Mouse (Mus musculus): ENCODE data around the gene Chd6. TPM values are rescaled to one million over a fixed set of nuclear protein-coding genes. Genes with fewer than 3 reads are reported as not detected.
A peak's percentile ranks its signal among the peaks of the same experiment; 100 is the strongest.

Gene Chd6
- polyA plus RNA-seq, 1 experiment from 2014 or later, result 19.0 TPM

- Histone ChIP-seq H3K9ac (ENCODE audit: low read depth, low read length) (no peak overlapping the region), H3K27me3 (replicated peaks; ENCODE audit: control insufficient read depth, insufficient read depth, low read length) (peaks cover 64% of the 10 kb centered on the region)
- 4% methylated on average over 63 of the region's 64 CpGs for WGBS
These were observed 197.2 kb downstream of the Chd6 start for GRCm38 (mm10) chr2:160911558-160912201.

GRCm38 (mm10) chr2:160910633-160911032, 198.2 kb downstream of the Chd6 start:
- Histone ChIP-seq H3K4me2 (no peak overlapping the region), H3K4me1 (replicated peaks; ENCODE audit: control insufficient read depth, insufficient read depth, low read length) (peaks cover 5% of the 10 kb centered on the region), H3K9me3 (ENCODE audit: control insufficient read depth, low read length) (no peaks in the 10 kb centered on the region), H3K9ac (ENCODE audit: low read depth, low read length) (no peak overlapping the region), H3K36me3 (ENCODE audit: control insufficient read depth, insufficient read depth, low read length) (no peaks in the 10 kb centered on the region), H3K27ac (ENCODE audit: low read depth, low read length) (no peak overlapping the region), H3K4me3 (ENCODE audit: low read depth, low read length) (no peak overlapping the region), H3K27me3 (replicated peaks; ENCODE audit: control insufficient read depth, insufficient read depth, low read length) (peaks cover 61% of the 10 kb centered on the region)
- DNase-seq (ENCODE audit: low spot score) (no peak), ATAC-seq (replicated peaks; ENCODE audit: low FRiP score) (no peak)
- WGBS, result 79% methylated on average over 5 of the region's 5 CpGs

More at GRCm38 (mm10) chr2:160911558-160912201, 197.2 kb downstream of the Chd6 start:
- H3K27ac ChIP-seq (ENCODE audit: low read depth, low read length), result no peak overlapping the region
- peak; percentile 44 for DNase-seq (ENCODE audit: low spot score)
- no peaks in the 10 kb centered on the region for H3K36me3 ChIP-seq (ENCODE audit: control insufficient read depth, insufficient read depth, low read length)
- peaks cover 5% of the 10 kb centered on the region for H3K4me1 ChIP-seq (replicated peaks; ENCODE audit: control insufficient read depth, insufficient read depth, low read length)
- no peak for ATAC-seq (replicated peaks; ENCODE audit: low FRiP score)
- peak overlapping the region; percentile 63 for H3K4me2 ChIP-seq
- peak overlapping the region; percentile 40 for H3K4me3 ChIP-seq (ENCODE audit: low read depth, low read length)
- no peaks in the 10 kb centered on the region for H3K9me3 ChIP-seq (ENCODE audit: control insufficient read depth, low read length)

GRCm38 (mm10) chr2:160908607-160909006, 200.3 kb downstream of the Chd6 start:
- peaks cover 5% of the 10 kb centered on the region for H3K4me1 ChIP-seq (replicated peaks; ENCODE audit: control insufficient read depth, insufficient read depth, low read length)
- H3K9ac ChIP-seq (ENCODE audit: low read depth, low read length), result no peak overlapping the region
- DNase-seq (ENCODE audit: low spot score) (no peak), ATAC-seq (replicated peaks; ENCODE audit: low FRiP score) (no peak)
- H3K36me3 ChIP-seq (ENCODE audit: control insufficient read depth, insufficient read depth, low read length), result no peaks in the 10 kb centered on the region
- H3K27ac ChIP-seq (ENCODE audit: low read depth, low read length), result no peak overlapping the region
- H3K4me3 ChIP-seq (ENCODE audit: low read depth, low read length), result no peak overlapping the region
- H3K4me2 ChIP-seq, result no peak overlapping the region
- peaks cover 54% of the 10 kb centered on the region for H3K27me3 ChIP-seq (replicated peaks; ENCODE audit: control insufficient read depth, insufficient read depth, low read length)
- no peaks in the 10 kb centered on the region for H3K9me3 ChIP-seq (ENCODE audit: control insufficient read depth, low read length)
- WGBS, result 47% methylated on average over 18 of the region's 18 CpGs

GRCm38 (mm10) chr2:160906101-160906500, 202.8 kb downstream of the Chd6 start:
- DNase-seq (ENCODE audit: low spot score), result no peak
- no peak overlapping the region for H3K27ac ChIP-seq (ENCODE audit: low read depth, low read length)
- H3K27me3 ChIP-seq (replicated peaks; ENCODE audit: control insufficient read depth, insufficient read depth, low read length), result peaks cover 29% of the 10 kb centered on the region
- no peak for ATAC-seq (replicated peaks; ENCODE audit: low FRiP score)
- H3K4me2 ChIP-seq, result no peak overlapping the region
- H3K4me1 ChIP-seq (replicated peaks; ENCODE audit: control insufficient read depth, insufficient read depth, low read length), result no peaks in the 10 kb centered on the region
- no peaks in the 10 kb centered on the region for H3K9me3 ChIP-seq (ENCODE audit: control insufficient read depth, low read length)
- WGBS, result 66% methylated on average over 5 of the region's 5 CpGs
- no peaks in the 10 kb centered on the region for H3K36me3 ChIP-seq (ENCODE audit: control insufficient read depth, insufficient read depth, low read length)
- H3K9ac ChIP-seq (ENCODE audit: low read depth, low read length), result no peak overlapping the region
- no peak overlapping the region for H3K4me3 ChIP-seq (ENCODE audit: low read depth, low read length)

- Histone ChIP-seq H3K27me3 (replicated peaks; ENCODE audit: control insufficient read depth, insufficient read depth, low read length) (peaks cover 21% of the 10 kb centered on the region), H3K4me3 (ENCODE audit: low read depth, low read length) (no peak overlapping the region), H3K9ac (ENCODE audit: low read depth, low read length) (no peak overlapping the region), H3K27ac (ENCODE audit: low read depth, low read length) (no peak overlapping the region), H3K9me3 (ENCODE audit: control insufficient read depth, low read length) (no peaks in the 10 kb centered on the region), H3K4me1 (replicated peaks; ENCODE audit: control insufficient read depth, insufficient read depth, low read length) (no peaks in the 10 kb centered on the region), H3K36me3 (ENCODE audit: control insufficient read depth, insufficient read depth, low read length) (no peaks in the 10 kb centered on the region), H3K4me2 (no peak overlapping the region)
- 91% methylated on average over 12 of the region's 12 CpGs for WGBS
- DNase-seq (ENCODE audit: low spot score), result no peak
- no peak for ATAC-seq (replicated peaks; ENCODE audit: low FRiP score)
These were observed 203.6 kb downstream of the Chd6 start for GRCm38 (mm10) chr2:160905301-160905700.

GRCm38 (mm10) chr2:160901656-160902412, 207.0 kb downstream of the Chd6 start:
- Histone ChIP-seq H3K27me3 (replicated peaks; ENCODE audit: control insufficient read depth, insufficient read depth, low read length) (no peaks in the 10 kb centered on the region), H3K9ac (ENCODE audit: low read depth, low read length) (no peak overlapping the region), H3K36me3 (ENCODE audit: control insufficient read depth, insufficient read depth, low read length) (no peaks in the 10 kb centered on the region), H3K4me2 (no peak overlapping the region), H3K9me3 (ENCODE audit: control insufficient read depth, low read length) (no peaks in the 10 kb centered on the region), H3K4me1 (replicated peaks; ENCODE audit: control insufficient read depth, insufficient read depth, low read length) (no peaks in the 10 kb centered on the region), H3K27ac (ENCODE audit: low read depth, low read length) (no peak overlapping the region), H3K4me3 (ENCODE audit: low read depth, low read length) (no peak overlapping the region)
- DNase-seq (ENCODE audit: low spot score) (no peak), ATAC-seq (replicated peaks; ENCODE audit: low FRiP score) (no peak)
- WGBS, result 57% methylated on average over 7 of the region's 7 CpGs

Other genes with a start within 250 kb of the Chd6 start
- 4.9 and 5.5 TPM in 2 replicates for gene Zhx3, start 236.1 kb downstream of the Chd6 start, polyA plus RNA-seq (2014; fragmentation: Nextera tagmentation; extraction: Ambion mirVana)
- gene Lpin3, start 228.4 kb downstream of the Chd6 start, polyA plus RNA-seq (2014; fragmentation: Nextera tagmentation; extraction: Ambion mirVana), result 1.0 and 1.3 TPM in 2 replicates
- gene Emilin3, start 196.7 kb downstream of the Chd6 start, polyA plus RNA-seq (2014; fragmentation: Nextera tagmentation; extraction: Ambion mirVana), result 1.2 and 1.3 TPM in 2 replicates